Mouse (Mus musculus): ENCODE measurements around the gene Pbx1.

Pbx1 gene

GRCm38 (mm10) chr1:168215896-168216747 lies 215.9 kb downstream of the Pbx1 start:
- no peak for DNase-seq

- DNase-seq, result no peak
These were observed 216.6 kb downstream of the Pbx1 start for GRCm38 (mm10) chr1:168215468-168215867.

- DNase-seq, result peak; percentile 83
These were observed 218.0 kb downstream of the Pbx1 start for GRCm38 (mm10) chr1:168214040-168214443.

GRCm38 (mm10) chr1:168213595-168213994 lies 218.5 kb downstream of the Pbx1 start:
- no peak for DNase-seq

GRCm38 (mm10) chr1:168210401-168210800 lies 221.7 kb downstream of the Pbx1 start:
- no peak for DNase-seq

GRCm38 (mm10) chr1:168200570-168201156 lies 231.4 kb downstream of the Pbx1 start:
- no peak for DNase-seq

GRCm38 (mm10) chr1:168198276-168198675 lies 233.8 kb downstream of the Pbx1 start:
- no peak for DNase-seq

- DNase-seq, result no peak
These were observed 234.2 kb downstream of the Pbx1 start for GRCm38 (mm10) chr1:168197908-168198258.

- no peak for DNase-seq
These were observed 234.7 kb downstream of the Pbx1 start for GRCm38 (mm10) chr1:168197195-168197907.

GRCm38 (mm10) chr1:168193364-168193763 lies 238.7 kb downstream of the Pbx1 start:
- no peak for DNase-seq

GRCm38 (mm10) chr1:168182816-168183215 lies 249.3 kb downstream of the Pbx1 start:
- DNase-seq, result no peak

- peak; percentile 60 for DNase-seq
These were observed 251.2 kb downstream of the Pbx1 start for GRCm38 (mm10) chr1:168180622-168181441.

GRCm38 (mm10) chr1:168179691-168180090 lies 252.4 kb downstream of the Pbx1 start:
- no peak for DNase-seq

- no peak for DNase-seq
These were observed 253.5 kb downstream of the Pbx1 start for GRCm38 (mm10) chr1:168178611-168179010.

- no peak for DNase-seq
These were observed 256.5 kb downstream of the Pbx1 start for GRCm38 (mm10) chr1:168175586-168175985.

GRCm38 (mm10) chr1:168169791-168170190 lies 262.3 kb downstream of the Pbx1 start:
- DNase-seq, result no peak

GRCm38 (mm10) chr1:168169052-168169779 lies 262.9 kb downstream of the Pbx1 start:
- DNase-seq, result no peak

- no peak for DNase-seq
These were observed 264.3 kb downstream of the Pbx1 start for GRCm38 (mm10) chr1:168167781-168168180.

- no peak for DNase-seq
These were observed 265.2 kb downstream of the Pbx1 start for GRCm38 (mm10) chr1:168166841-168167240.

GRCm38 (mm10) chr1:168164945-168165344 lies 267.1 kb downstream of the Pbx1 start:
- no peak for DNase-seq

GRCm38 (mm10) chr1:168163521-168164233 lies 268.4 kb downstream of the Pbx1 start:
- DNase-seq, result no peak
